Mouse (Mus musculus) forebrain, postnatal 0 days (tissue): ENCODE results near the gene Rapgef5. TPM values are rescaled to one million over a fixed set of nuclear protein-coding genes. Genes with fewer than 3 reads are reported as not detected.

Experiments used
- ATAC-seq: fragments of 200-750 bp; cut with Nextera tagmentation; 2 replicates; pipeline ENCODE4 v1.8.0; 2017; ENCODE audit warnings: mild to moderate bottlenecking, moderate library complexity
- DNase-seq: peaks from one replicate; pipeline ENCODE4 v3.0.0-alpha.2; 2015
- H3K27ac ChIP-seq: fragments of 300-500 bp; sonication (generic); 2 replicates; pipeline ENCODE4 v1.5.1; 2014; ENCODE audit warnings: low read depth, mild to moderate bottlenecking, antibody characterized with exemption, low read length, moderate library complexity, mixed read lengths
- H3K27me3 ChIP-seq: fragments of 300-500 bp; sonication (generic); 2 replicates; pipeline ENCODE4 v1.6.1; 2014; ENCODE audit warnings: mild to moderate bottlenecking, low read length, mixed read lengths; ENCODE audit not compliant: insufficient read depth
- H3K36me3 ChIP-seq: fragments of 300-500 bp; sonication (generic); 2 replicates; pipeline ENCODE4 v1.6.1; 2014; ENCODE audit warnings: mild to moderate bottlenecking, moderate library complexity; ENCODE audit not compliant: insufficient read depth
- H3K4me1 ChIP-seq: fragments of 300-500 bp; sonication (generic); 2 replicates; pipeline ENCODE4 v1.6.1; 2014; ENCODE audit warnings: antibody characterized with exemption; ENCODE audit not compliant: insufficient read depth
- H3K4me2 ChIP-seq: fragments of 300-500 bp; sonication (generic); 2 replicates; pipeline ENCODE4 v1.6.1; 2014; ENCODE audit warnings: low read depth, mild to moderate bottlenecking, moderate library complexity
- H3K4me3 ChIP-seq: fragments of 300-500 bp; sonication (generic); 2 replicates; pipeline ENCODE4 v1.5.1; 2014; ENCODE audit warnings: low read depth, low read length, mixed read lengths
- H3K9ac ChIP-seq: fragments of 300-500 bp; sonication (generic); 2 replicates; pipeline ENCODE4 v1.6.1; 2014; ENCODE audit warnings: mild to moderate bottlenecking
- H3K9me3 ChIP-seq: fragments of 300-500 bp; sonication (generic); 2 replicates; pipeline ENCODE4 v1.6.1; 2016; ENCODE audit warnings: low read length
- CTCF ChIP-seq: sonication (generic); IDR thresholded peaks from 2 replicates; pipeline ENCODE4 v1.5.1; 2016; ENCODE audit warnings: antibody characterized with exemption, control low read depth, low read depth
- WGBS: fragments of 180-500 bp; shearing (Covaris S2); extraction: QIAGEN DNeasy Blood & Tissue Kit; methylation state at CpG from one replicate; pipeline ENCODE4 v1.1.7; 2014; 5-methylcytosine and 5-hydroxymethylcytosine counted together
- polyA plus RNA-seq: library from polyadenylated mRNA; unstranded; fragments of >200 nt; fragmentation: Nextera tagmentation; extraction: Ambion mirVana; gene quantifications from 2 replicates; pipeline ENCODE4 v1.2.1, GENCODE M21; 2015
- total RNA-seq: library from RNA; depleted of rRNA; stranded (reverse); fragments of >200 nt; gene quantifications from 2 replicates; pipeline ENCODE4 v1.2.3, GENCODE M21; 2014

The Rapgef5 gene
- total and polyA plus RNA-seq, 2 experiments from 2014 or later: 30.5 to 60.9 TPM

GRCm38 (mm10) chr12:117703413-117703812 lies 187.1 kb downstream of the Rapgef5 start:
- no peak overlapping the region for H3K27ac ChIP-seq
- 20% methylated on average over 2 of the region's 2 CpGs for WGBS
- H3K36me3 ChIP-seq: no peaks in the 10 kb centered on the region
- H3K9me3 ChIP-seq: no peaks in the 10 kb centered on the region
- no peak overlapping the region for H3K4me3 ChIP-seq
- TF ChIP-seq CTCF: no peak
- H3K27me3 ChIP-seq: no peaks in the 10 kb centered on the region
- peak; percentile 36; the same call in 1 of the 2 replicates for ATAC-seq
- DNase-seq: no peak
- no peak overlapping the region for H3K9ac ChIP-seq
- H3K4me2 ChIP-seq: no peak overlapping the region
- H3K4me1 ChIP-seq: 0 out of 2 replicates have a peak, but pooled peaks cover 7% of the 10 kb centered on the region

DNA sequence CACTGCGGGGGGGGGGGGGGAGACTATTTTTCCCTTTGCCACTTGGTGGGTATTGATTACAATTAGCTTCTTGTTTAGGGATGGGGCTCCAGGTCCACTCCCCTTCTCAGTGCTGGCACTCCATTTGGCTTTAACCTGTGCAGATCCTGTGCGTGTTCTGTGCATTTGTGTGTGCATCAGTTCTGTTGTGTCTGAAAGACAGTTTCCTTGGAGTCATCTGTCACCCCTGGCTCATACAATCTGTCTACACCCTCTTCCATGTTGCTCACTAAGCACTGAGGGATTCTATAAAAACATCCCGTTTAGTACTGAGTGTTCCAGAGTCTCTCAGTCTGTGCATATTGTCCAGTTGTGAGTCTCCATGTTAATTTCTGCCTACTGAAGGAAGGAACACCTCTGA lies 189.0 kb downstream of the Rapgef5 start:
- H3K9ac ChIP-seq: no peak overlapping the region
- H3K27me3 ChIP-seq: no peaks in the 10 kb centered on the region
- no peak overlapping the region for H3K4me2 ChIP-seq
- DNase-seq: no peak
- no peaks in the 10 kb centered on the region for H3K4me1 ChIP-seq
- ATAC-seq: no peak
- no peaks in the 10 kb centered on the region for H3K9me3 ChIP-seq
- H3K4me3 ChIP-seq: no peak overlapping the region
- no peaks in the 10 kb centered on the region for H3K36me3 ChIP-seq
- no peak for TF ChIP-seq CTCF
- H3K27ac ChIP-seq: no peak overlapping the region
- 65% methylated on average over 3 of the region's 3 CpGs for WGBS

GRCm38 (mm10) chr12:117709280-117709679 lies 193.0 kb downstream of the Rapgef5 start:
- peaks cover 4% of the 10 kb centered on the region; the same call in 1 of the 2 replicates for H3K36me3 ChIP-seq
- DNase-seq (no peak), ATAC-seq (no peak)
- H3K4me3 ChIP-seq: no peak overlapping the region
- no peak for TF ChIP-seq CTCF
- WGBS: 68% methylated on average over 12 of the region's 12 CpGs
- no peak overlapping the region for H3K9ac ChIP-seq
- no peak overlapping the region for H3K4me2 ChIP-seq
- no peaks in the 10 kb centered on the region for H3K9me3 ChIP-seq
- no peaks in the 10 kb centered on the region for H3K4me1 ChIP-seq
- H3K27me3 ChIP-seq: no peaks in the 10 kb centered on the region
- no peak overlapping the region for H3K27ac ChIP-seq

GRCm38 (mm10) chr12:117712474-117712873 lies 196.2 kb downstream of the Rapgef5 start:
- H3K27ac ChIP-seq: no peak overlapping the region

DNA sequence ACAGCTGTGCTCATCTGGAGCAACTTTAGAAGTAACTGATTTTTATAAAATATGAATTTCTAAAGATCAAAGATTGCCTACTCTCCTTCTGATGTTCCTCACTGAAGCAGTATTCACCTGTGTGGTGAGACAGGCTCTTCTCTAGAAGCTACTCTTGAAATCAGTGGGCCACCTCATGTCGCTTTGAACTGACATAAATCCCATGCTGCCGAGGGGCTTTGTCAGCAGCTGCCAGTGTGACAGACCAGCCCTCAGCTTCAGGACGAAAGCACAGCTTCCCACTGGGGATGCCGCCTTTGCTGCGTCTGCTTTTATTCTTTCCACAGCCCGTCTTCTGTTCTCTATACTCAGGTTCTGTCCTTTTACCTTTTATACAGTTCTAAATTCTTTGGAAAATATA lies 197.3 kb downstream of the Rapgef5 start:
- Histone ChIP-seq H3K4me1 (no peaks in the 10 kb centered on the region), H3K4me3 (no peak overlapping the region), H3K27ac (no peak overlapping the region), H3K9me3 (no peaks in the 10 kb centered on the region), H3K36me3 (peaks cover 4% of the 10 kb centered on the region; the same call in 1 of the 2 replicates), H3K27me3 (no peaks in the 10 kb centered on the region), H3K4me2 (no peak overlapping the region), H3K9ac (no peak overlapping the region)
- ATAC-seq (peak; percentile 27; the same call in 1 of the 2 replicates), DNase-seq (no peak)
- 42% methylated on average over 6 of the region's 6 CpGs for WGBS
- TF ChIP-seq CTCF: no peak

More at GRCm38 (mm10) chr12:117712474-117712873, 196.2 kb downstream of the Rapgef5 start:
- Histone ChIP-seq H3K9me3 (no peaks in the 10 kb centered on the region), H3K4me2 (no peak overlapping the region), H3K36me3 (peaks cover 4% of the 10 kb centered on the region; the same call in 1 of the 2 replicates), H3K9ac (no peak overlapping the region), H3K27me3 (no peaks in the 10 kb centered on the region), H3K4me3 (no peak overlapping the region), H3K4me1 (no peaks in the 10 kb centered on the region)
- WGBS: 90% methylated on average over 6 of the region's 6 CpGs
- TF ChIP-seq CTCF: no peak
- no peak for ATAC-seq
- no peak for DNase-seq

GRCm38 (mm10) chr12:117720794-117721747 lies 204.8 kb downstream of the Rapgef5 start:
- H3K27ac ChIP-seq: peak overlapping the region; percentile 40
- no peak overlapping the region; the same call in 1 of the 2 replicates for H3K9ac ChIP-seq
- DNase-seq (peak; percentile 25), ATAC-seq (peak; percentile 84)
- no peak overlapping the region for H3K4me3 ChIP-seq
- H3K9me3 ChIP-seq: no peaks in the 10 kb centered on the region
- H3K27me3 ChIP-seq: no peaks in the 10 kb centered on the region
- no peak for TF ChIP-seq CTCF
- no peaks in the 10 kb centered on the region for H3K4me1 ChIP-seq
- no peak overlapping the region for H3K4me2 ChIP-seq
- H3K36me3 ChIP-seq: peaks cover 18% of the 10 kb centered on the region
- WGBS: 58% methylated on average over 14 of the region's 14 CpGs

DNA sequence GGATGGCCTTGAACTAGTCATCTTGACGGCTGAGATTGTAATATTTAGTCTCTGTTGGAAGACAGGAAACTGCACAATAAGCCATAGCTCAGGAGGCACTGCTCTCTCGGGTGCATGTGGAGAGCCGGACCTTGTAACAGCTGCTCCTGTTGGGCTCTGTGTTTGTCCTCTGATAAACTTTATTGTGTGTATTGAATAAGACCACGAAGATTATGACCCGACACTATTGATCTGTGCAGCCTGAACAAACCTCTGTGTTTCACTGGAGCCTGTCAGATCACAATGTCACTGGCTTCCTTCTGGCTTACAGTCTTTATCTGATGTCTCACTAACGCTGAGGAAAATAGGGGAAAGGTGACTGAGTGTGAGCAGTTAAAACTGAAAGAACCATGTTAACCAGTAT lies 205.5 kb downstream of the Rapgef5 start:
- no peak for TF ChIP-seq CTCF
- Histone ChIP-seq H3K36me3 (peaks cover 21% of the 10 kb centered on the region), H3K4me2 (no peak overlapping the region), H3K9ac (no peak overlapping the region), H3K4me1 (no peaks in the 10 kb centered on the region), H3K27ac (no peak overlapping the region), H3K9me3 (no peaks in the 10 kb centered on the region), H3K27me3 (no peaks in the 10 kb centered on the region), H3K4me3 (no peak overlapping the region)
- 47% methylated on average over 6 of the region's 6 CpGs for WGBS
- ATAC-seq (no peak), DNase-seq (no peak)
